Mouse (Mus musculus) small intestine, adult 2 months (tissue): ENCODE results near the gene Ptprd.

Experiments
- CTCF ChIP-seq: fragments of 200-500 bp; IDR thresholded peaks from 2 replicates; pipeline ENCODE4 v1.5.1; 2012; ENCODE audit warnings: low read depth, mild to moderate bottlenecking, control low read depth, inconsistent platforms, low read length, moderate library complexity, mixed read lengths; ENCODE audit not compliant: insufficient replicate concordance, insufficient read length; ENCODE audit errors: extremely low read depth
- POLR2A ChIP-seq: fragments of 200-500 bp; IDR thresholded peaks from 2 replicates; pipeline ENCODE4 v1.6.1; 2012; ENCODE audit warnings: low read depth, mild to moderate bottlenecking, control low read depth, inconsistent platforms, low read length, moderate library complexity

- TF ChIP-seq CTCF (no peak), POLR2A (no peak)
These were observed 1221.8 kb downstream of the Ptprd start for GRCm38 (mm10) chr4:76989961-76990360.
